Comparison of ENCODE assay signal across 33 mouse cellular contexts in genomic region chr7:124607061-124607460, GRCm38 (mm10).
"Had no signal": no experiment of that assay in that cellular context is flagged by ENCODE, and none has a peak within 500 bp of the region (broad histone marks: within the 10 kb centered on the region; RNA-seq: fewer than 3 reads in every experiment).

No protein-coding gene starts in this region.

- H3K9ac ChIP-seq: heart, embryonic 12.5 days; heart, embryonic 13.5 days; heart, embryonic 15.5 days; hindbrain, embryonic 12.5 days; hindbrain, embryonic 13.5 days; hindbrain, embryonic 14.5 days; hindbrain, embryonic 15.5 days; kidney, embryonic 15.5 days had no signal

- DNase-seq: heart, adult 2 months; heart, postnatal 10 days; heart, postnatal 14 days; heart, postnatal 36 days; heart, postnatal 4 days; kidney, adult 11 months; kidney, adult 18-20 months; kidney, adult 2 months; kidney, adult 8-10 months; kidney, adult 9 months; kidney, postnatal 10 days; kidney, postnatal 14 days; kidney, postnatal 25 days; kidney, postnatal 36 days; kidney, postnatal 4 days; layer of hippocampus, adult 9-11 months; layer of hippocampus, postnatal 36 days had no signal

- ATAC-seq: hindbrain, embryonic 16.5 days; hindbrain, postnatal 0 days; inflammation-experienced regulatory T-cells, adult 6 months had no signal

- H3K9me3 ChIP-seq: heart, embryonic 10.5 days; heart, embryonic 12.5 days; heart, embryonic 13.5 days; heart, embryonic 15.5 days; hindbrain, embryonic 10.5 days; hindbrain, embryonic 12.5 days; hindbrain, embryonic 13.5 days; hindbrain, embryonic 15.5 days; kidney, embryonic 15.5 days had no signal

- H3K27me3 ChIP-seq: heart, embryonic 12.5 days; heart, embryonic 13.5 days; heart, embryonic 15.5 days; hindbrain, embryonic 12.5 days; hindbrain, embryonic 13.5 days; hindbrain, embryonic 15.5 days; kidney, embryonic 15.5 days had no signal

- H3K36me3 ChIP-seq: heart, embryonic 10.5 days; heart, embryonic 12.5 days; heart, embryonic 13.5 days; heart, embryonic 15.5 days; hindbrain, embryonic 10.5 days; hindbrain, embryonic 12.5 days; hindbrain, embryonic 13.5 days; hindbrain, embryonic 15.5 days; kidney, embryonic 15.5 days had no signal

- H3K4me2 ChIP-seq: heart, embryonic 11.5 days; heart, embryonic 12.5 days; heart, embryonic 13.5 days; heart, embryonic 15.5 days; hindbrain, embryonic 12.5 days; hindbrain, embryonic 13.5 days; hindbrain, embryonic 14.5 days; hindbrain, embryonic 15.5 days; kidney, embryonic 15.5 days had no signal

- H3K4me1 ChIP-seq: heart, embryonic 10.5 days; heart, embryonic 12.5 days; heart, embryonic 13.5 days; heart, embryonic 15.5 days; hindbrain, embryonic 10.5 days; hindbrain, embryonic 12.5 days; hindbrain, embryonic 13.5 days; hindbrain, embryonic 15.5 days had no signal

- H3K4me3 ChIP-seq: heart, adult 2 months; heart, embryonic 10.5 days; heart, embryonic 12.5 days; heart, embryonic 13.5 days; heart, embryonic 15.5 days; hindbrain, embryonic 10.5 days; hindbrain, embryonic 12.5 days; hindbrain, embryonic 13.5 days; hindbrain, embryonic 15.5 days; kidney, embryonic 15.5 days; layer of hippocampus, adult 2 months had no signal

- H3K27ac ChIP-seq: heart, adult 2 months; heart, embryonic 10.5 days; heart, embryonic 13.5 days; heart, embryonic 15.5 days; hindbrain, embryonic 10.5 days; hindbrain, embryonic 12.5 days; hindbrain, embryonic 13.5 days; hindbrain, embryonic 14.5 days; hindbrain, embryonic 15.5 days; hindbrain, postnatal 0 days; kidney, embryonic 15.5 days; kidney, postnatal 0 days; layer of hippocampus, adult 2 months had no signal
